Mouse (Mus musculus) C2C12 (cell line): ENCODE results near the gene Slc38a1.

Experiments
- CTCF ChIP-seq: IDR thresholded peaks from one replicate; pipeline ENCODE4 v1.5.1; 2011; ENCODE audit not compliant: control insufficient read depth, insufficient read depth, insufficient read length
- MAX ChIP-seq: IDR thresholded peaks from one replicate; pipeline ENCODE4 v1.6.1; 2011; ENCODE audit warnings: mild to moderate bottlenecking, control low read depth
- MYOD1 ChIP-seq: IDR thresholded peaks from one replicate; pipeline ENCODE4 v1.6.1; 2011; ENCODE audit warnings: low read depth; ENCODE audit not compliant: control insufficient read depth, insufficient read length
- USF1 ChIP-seq: IDR thresholded peaks from one replicate; pipeline ENCODE4 v1.6.1; 2011; ENCODE audit warnings: low read depth, mild to moderate bottlenecking, control low read depth, moderate library complexity

- no peak for TF ChIP-seq CTCF
- no peak for TF ChIP-seq MYOD1
- no peak for TF ChIP-seq USF1
- no peak for TF ChIP-seq MAX
Observed at GRCm38 (mm10) chr15:96588996-96589657, 53.6 kb downstream of the Slc38a1 start.
